Mouse (Mus musculus): ENCODE results near the gene Polh. TPM values are rescaled to one million over a fixed set of nuclear protein-coding genes. Genes with fewer than 3 reads are reported as not detected.
A peak's percentile ranks its signal among the peaks of the same experiment; 100 is the strongest.

Polh gene
- polyA plus RNA-seq, 1 experiment, result 4.2 TPM

DNA sequence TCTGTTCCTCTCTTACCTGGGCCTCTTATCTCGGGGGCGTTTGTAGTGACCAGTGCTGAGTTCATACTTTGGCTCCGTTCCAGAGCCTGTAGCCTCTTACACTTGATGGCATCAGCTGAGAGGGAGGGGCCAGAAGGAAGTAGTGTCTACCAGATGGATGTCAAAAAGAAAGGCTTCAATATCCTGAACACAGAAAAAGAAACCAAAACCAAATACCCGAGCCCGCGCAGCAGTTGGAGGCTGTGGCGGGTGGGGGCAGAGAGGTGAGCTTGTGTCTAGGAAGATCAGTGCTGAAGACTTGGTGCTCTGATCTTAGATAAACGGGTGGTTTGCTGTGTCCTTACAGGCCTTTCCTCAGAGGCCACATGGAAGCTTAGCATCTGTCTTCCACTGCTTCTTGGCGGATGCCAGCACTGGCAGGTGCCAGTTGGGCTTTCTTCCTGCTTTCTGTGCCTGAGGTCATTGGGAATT is 39.5 kb downstream of the Polh start:
- TF ChIP-seq POLR2A (IDR thresholded peaks at IDR 0.05; ENCODE audit: extremely low read depth, insufficient read depth, low read length), result no peak
- no peak overlapping the region for H3K27ac ChIP-seq (ENCODE audit: insufficient read depth, low read length)
- H3K4me1 ChIP-seq (ENCODE audit: control insufficient read depth, insufficient read depth, low read length), result peaks cover 2% of the 10 kb centered on the region; the same call in 1 of the 2 replicates
- no peak overlapping the region for H3K4me3 ChIP-seq (ENCODE audit: insufficient read depth, low read length)

DNA sequence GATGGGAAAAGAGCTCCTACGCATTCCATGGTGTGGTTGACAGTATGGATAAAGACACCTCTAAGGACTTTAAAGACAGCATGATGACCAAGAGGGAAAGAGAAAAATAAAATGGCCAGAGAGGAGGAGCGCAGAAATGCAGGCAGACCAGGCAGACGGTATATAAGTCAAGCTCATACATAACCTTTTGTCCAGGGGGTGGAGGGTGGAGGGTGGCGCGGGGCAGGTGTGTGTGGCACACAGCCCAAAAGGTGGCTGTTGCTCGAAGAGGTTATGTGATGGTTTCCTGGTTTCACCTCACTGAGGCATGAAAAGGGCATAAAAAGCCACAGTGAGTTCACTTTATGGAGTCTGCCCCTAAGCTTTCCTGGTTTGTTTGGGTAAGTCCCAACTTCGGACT is 39.9 kb downstream of the Polh start:
- TF ChIP-seq POLR2A (IDR thresholded peaks at IDR 0.05; ENCODE audit: extremely low read depth, insufficient read depth, low read length) (no peak), CTCF (IDR thresholded peaks at IDR 0.05; ENCODE audit: extremely low read depth, insufficient read depth, low read length) (no peak)
- Histone ChIP-seq H3K4me3 (ENCODE audit: insufficient read depth, low read length) (no peak overlapping the region), H3K4me1 (ENCODE audit: control insufficient read depth, insufficient read depth, low read length) (peaks cover 2% of the 10 kb centered on the region; the same call in 1 of the 2 replicates), H3K27ac (ENCODE audit: insufficient read depth, low read length) (no peak overlapping the region)

DNA sequence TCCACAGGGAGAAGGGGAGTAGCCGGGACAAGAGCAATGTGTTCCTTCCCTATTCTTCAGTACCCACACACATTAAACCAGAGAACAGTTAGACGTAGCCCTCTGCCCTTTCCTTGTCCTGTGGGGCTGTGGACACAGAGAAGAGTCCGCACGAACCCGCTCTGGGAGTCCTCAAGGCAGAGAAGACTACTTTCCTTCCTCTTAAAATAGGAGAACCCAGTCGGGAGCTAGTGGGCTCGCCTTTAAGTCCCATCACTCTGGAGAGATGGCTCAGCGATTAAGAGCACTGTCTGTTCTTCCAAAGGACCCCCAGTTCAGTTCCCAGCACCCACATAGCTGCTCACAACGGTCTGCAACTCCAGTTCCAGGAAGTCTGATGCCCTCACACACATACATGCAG is 40.7 kb downstream of the Polh start:
- TF ChIP-seq POLR2A (IDR thresholded peaks at IDR 0.05; ENCODE audit: extremely low read depth, insufficient read depth, low read length), result no peak
- TF ChIP-seq CTCF (IDR thresholded peaks at IDR 0.05; ENCODE audit: extremely low read depth, insufficient read depth, low read length), result no peak

DNA sequence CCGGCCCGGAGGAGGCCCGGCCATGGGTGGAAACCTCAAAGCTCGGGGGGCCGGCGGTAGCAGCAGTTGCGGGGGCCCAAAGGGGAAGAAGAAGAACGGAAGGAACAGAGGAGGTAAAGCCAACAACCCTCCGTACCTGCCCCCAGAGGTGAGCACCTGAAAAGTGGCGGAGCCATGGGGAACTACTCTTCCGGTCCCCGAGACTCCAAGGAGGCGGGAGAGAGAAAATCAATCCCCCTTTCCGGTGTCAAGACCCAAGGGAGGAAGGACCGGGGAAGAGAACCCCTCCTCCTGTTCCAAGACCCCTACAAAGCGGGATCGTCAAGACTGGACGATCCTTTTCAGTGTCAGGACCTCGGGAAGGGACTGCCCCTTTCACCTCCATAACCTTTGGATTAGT is 41.3 kb downstream of the Polh start:
- Histone ChIP-seq H3K4me3 (ENCODE audit: insufficient read depth, low read length) (peak overlapping the region; percentile 46), H3K27ac (ENCODE audit: insufficient read depth, low read length) (no peak overlapping the region)
- TF ChIP-seq POLR2A (IDR thresholded peaks at IDR 0.05; ENCODE audit: extremely low read depth, insufficient read depth, low read length) (no peak), CTCF (IDR thresholded peaks at IDR 0.05; ENCODE audit: extremely low read depth, insufficient read depth, low read length) (no peak)

More for the DNA sequence above, 40.7 kb downstream of the Polh start:
- H3K4me1 ChIP-seq (ENCODE audit: control insufficient read depth, insufficient read depth, low read length), result peaks cover 2% of the 10 kb centered on the region; the same call in 1 of the 2 replicates
- peak overlapping the region; percentile 46 for H3K4me3 ChIP-seq (ENCODE audit: insufficient read depth, low read length)
- no peak overlapping the region for H3K27ac ChIP-seq (ENCODE audit: insufficient read depth, low read length)

DNA sequence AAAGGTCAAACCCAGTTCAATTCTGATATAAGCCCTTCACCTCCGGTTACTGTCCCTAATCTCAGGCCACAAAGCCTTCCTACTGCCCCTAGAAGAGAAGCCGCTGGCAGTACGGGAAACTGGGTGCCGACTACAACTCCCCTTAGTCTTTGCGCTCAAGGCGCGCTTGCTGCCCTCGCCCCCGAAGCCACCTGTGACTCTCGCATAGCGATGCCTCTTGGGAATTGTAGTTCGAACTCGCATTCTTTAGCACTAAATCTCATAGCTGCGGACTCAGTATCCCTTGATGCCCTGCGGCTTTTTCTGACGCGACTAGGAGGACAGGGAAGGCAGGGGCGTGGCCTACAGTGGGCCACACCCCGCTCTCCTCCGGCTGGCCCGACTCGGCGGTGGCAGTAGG is 41.8 kb downstream of the Polh start, which contains the start of gene Gtpbp2:
TSS of gene Gtpbp2 (plus strand) at position 347 of the 400 bp plus-strand sequence.
- Histone ChIP-seq H3K4me1 (ENCODE audit: control insufficient read depth, insufficient read depth, low read length) (peaks cover 2% of the 10 kb centered on the region; the same call in 1 of the 2 replicates), H3K27ac (ENCODE audit: insufficient read depth, low read length) (peak within 1 kb of the TSS; percentile 79), H3K4me3 (ENCODE audit: insufficient read depth, low read length) (peak within 1 kb of the TSS; percentile 46)
- TF ChIP-seq POLR2A (IDR thresholded peaks at IDR 0.05; ENCODE audit: extremely low read depth, insufficient read depth, low read length) (peak; percentile 95), CTCF (IDR thresholded peaks at IDR 0.05; ENCODE audit: extremely low read depth, insufficient read depth, low read length) (no peak)

More for the DNA sequence above, 41.3 kb downstream of the Polh start:
- H3K4me1 ChIP-seq (ENCODE audit: control insufficient read depth, insufficient read depth, low read length), result peaks cover 2% of the 10 kb centered on the region; the same call in 1 of the 2 replicates

DNA sequence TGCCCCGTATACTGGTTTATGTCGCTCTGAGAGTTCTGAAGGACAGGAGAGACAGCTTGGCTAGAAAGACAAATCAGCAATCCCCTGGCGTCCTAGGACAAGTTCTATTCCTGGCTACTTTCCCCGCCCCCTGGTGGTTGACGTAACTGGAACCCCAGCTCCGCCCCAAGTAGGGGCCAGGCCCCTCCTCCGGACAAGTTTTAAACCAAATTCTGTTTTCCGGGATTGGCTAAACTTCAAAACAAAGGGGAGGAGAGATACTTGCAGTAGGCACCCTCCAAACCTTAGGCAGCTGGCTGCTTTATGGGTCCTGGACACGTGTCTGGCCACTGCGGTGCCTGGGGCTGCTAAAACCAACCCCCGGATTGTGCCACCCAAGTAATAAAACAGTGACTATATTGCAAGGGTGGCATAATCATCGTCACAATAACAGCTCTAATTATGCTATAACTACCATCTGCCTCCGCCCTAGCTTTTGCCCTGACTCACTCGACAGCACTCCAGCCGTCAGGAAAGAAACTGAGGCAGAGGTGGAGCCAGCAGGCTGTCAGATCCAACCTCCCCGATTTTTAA is 42.3 kb downstream of the Polh start:
- peak overlapping the region; percentile 79 for H3K27ac ChIP-seq (ENCODE audit: insufficient read depth, low read length)
- H3K4me1 ChIP-seq (ENCODE audit: control insufficient read depth, insufficient read depth, low read length), result peaks cover 2% of the 10 kb centered on the region; the same call in 1 of the 2 replicates
- TF ChIP-seq CTCF (IDR thresholded peaks at IDR 0.05; ENCODE audit: extremely low read depth, insufficient read depth, low read length) (no peak), POLR2A (IDR thresholded peaks at IDR 0.05; ENCODE audit: extremely low read depth, insufficient read depth, low read length) (peak; percentile 58; the same call in 1 of the 2 replicates)
- peak overlapping the region; percentile 46 for H3K4me3 ChIP-seq (ENCODE audit: insufficient read depth, low read length)

DNA sequence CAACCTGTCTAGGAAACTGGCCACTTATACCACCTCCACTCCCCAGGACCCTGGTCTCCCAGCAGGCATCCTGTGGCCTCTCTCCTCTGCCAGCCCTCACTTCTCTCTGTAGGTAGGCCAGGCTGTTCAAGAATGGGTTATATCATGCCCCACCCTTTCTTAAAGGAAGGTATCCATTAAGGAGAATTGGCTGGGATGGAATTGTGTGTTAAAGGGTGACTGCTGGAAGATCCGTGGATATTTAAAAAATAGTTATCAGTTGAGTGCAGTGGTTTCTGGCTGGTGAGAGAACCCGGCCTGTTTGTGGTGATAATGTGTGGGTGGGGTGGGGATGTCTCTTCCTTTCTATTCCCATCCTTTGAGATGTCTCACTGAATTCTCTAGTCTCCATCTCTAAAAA is 43.2 kb downstream of the Polh start:
- H3K4me1 ChIP-seq (ENCODE audit: control insufficient read depth, insufficient read depth, low read length), result peaks cover 2% of the 10 kb centered on the region; the same call in 1 of the 2 replicates
- no peak for TF ChIP-seq CTCF (IDR thresholded peaks at IDR 0.05; ENCODE audit: extremely low read depth, insufficient read depth, low read length)
- no peak for TF ChIP-seq POLR2A (IDR thresholded peaks at IDR 0.05; ENCODE audit: extremely low read depth, insufficient read depth, low read length)
- no peak overlapping the region for H3K4me3 ChIP-seq (ENCODE audit: insufficient read depth, low read length)
- no peak overlapping the region for H3K27ac ChIP-seq (ENCODE audit: insufficient read depth, low read length)

DNA sequence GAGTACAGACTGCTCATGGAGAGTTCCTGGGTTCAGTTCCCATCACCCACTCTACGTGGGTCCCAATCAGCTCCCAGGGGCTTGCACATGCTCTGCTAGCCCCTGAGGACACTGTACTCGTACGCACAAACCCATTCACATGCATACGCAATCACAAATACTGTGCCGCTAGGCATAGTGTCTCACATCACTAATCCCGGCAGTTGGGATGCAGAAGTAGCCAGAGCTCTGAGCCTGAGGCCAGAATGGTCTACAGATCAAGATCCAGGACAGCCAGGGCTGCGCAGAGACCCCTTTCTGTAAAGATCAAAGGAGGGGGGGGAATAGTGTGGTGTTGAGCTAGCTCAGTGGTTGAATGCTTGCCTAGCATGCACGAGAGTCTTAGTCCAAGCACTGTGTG is 45.3 kb downstream of the Polh start:
- no peak overlapping the region for H3K27ac ChIP-seq (ENCODE audit: insufficient read depth, low read length)
- H3K4me3 ChIP-seq (ENCODE audit: insufficient read depth, low read length), result no peak overlapping the region
- peaks cover 2% of the 10 kb centered on the region; the same call in 1 of the 2 replicates for H3K4me1 ChIP-seq (ENCODE audit: control insufficient read depth, insufficient read depth, low read length)
- no peak for TF ChIP-seq CTCF (IDR thresholded peaks at IDR 0.05; ENCODE audit: extremely low read depth, insufficient read depth, low read length)
- no peak for TF ChIP-seq POLR2A (IDR thresholded peaks at IDR 0.05; ENCODE audit: extremely low read depth, insufficient read depth, low read length)

DNA sequence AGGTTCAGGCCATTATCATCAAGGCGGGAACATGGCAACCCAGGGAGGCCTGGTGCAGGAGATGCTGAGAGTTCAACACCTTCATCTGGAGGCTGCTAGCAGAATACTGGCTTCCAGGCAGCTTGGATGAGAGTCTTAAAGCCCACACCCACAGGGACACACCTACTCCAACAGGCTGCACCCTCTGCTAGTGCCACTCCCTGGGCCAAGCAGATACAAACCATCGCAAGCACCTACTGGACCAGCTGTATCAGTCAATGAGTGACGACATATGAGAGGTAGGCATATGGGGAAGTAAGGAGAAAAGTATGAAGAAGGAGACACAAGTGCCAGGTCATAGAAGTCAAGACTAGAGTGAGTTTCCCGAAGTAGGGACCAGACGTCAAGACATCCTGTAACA is 45.8 kb downstream of the Polh start:
- no peak overlapping the region for H3K4me3 ChIP-seq (ENCODE audit: insufficient read depth, low read length)
- H3K27ac ChIP-seq (ENCODE audit: insufficient read depth, low read length), result no peak overlapping the region
- TF ChIP-seq CTCF (IDR thresholded peaks at IDR 0.05; ENCODE audit: extremely low read depth, insufficient read depth, low read length), result no peak
- TF ChIP-seq POLR2A (IDR thresholded peaks at IDR 0.05; ENCODE audit: extremely low read depth, insufficient read depth, low read length), result no peak
- H3K4me1 ChIP-seq (ENCODE audit: control insufficient read depth, insufficient read depth, low read length), result peaks cover 2% of the 10 kb centered on the region; the same call in 1 of the 2 replicates

DNA sequence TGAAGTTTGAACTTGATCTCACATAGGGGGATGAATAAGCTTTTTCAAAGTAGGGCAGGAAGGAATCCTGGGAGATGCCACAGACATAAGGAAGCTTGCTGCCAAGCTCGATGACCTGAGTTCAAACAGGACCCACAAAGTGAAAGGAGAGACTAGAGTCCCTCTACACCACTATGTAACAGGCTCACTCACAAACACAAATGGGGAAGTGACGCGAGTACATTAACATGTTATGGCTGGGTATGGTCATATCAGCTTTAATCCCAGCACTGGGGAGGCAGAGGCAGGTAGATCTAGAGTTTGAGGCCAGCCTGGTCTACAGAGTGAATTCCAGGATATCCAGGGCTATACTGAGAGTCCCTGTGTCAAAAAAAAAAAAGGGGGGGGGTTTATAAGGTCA is 48.1 kb downstream of the Polh start:
- TF ChIP-seq POLR2A (IDR thresholded peaks at IDR 0.05; ENCODE audit: extremely low read depth, insufficient read depth, low read length) (no peak), CTCF (IDR thresholded peaks at IDR 0.05; ENCODE audit: extremely low read depth, insufficient read depth, low read length) (no peak)
- no peak overlapping the region for H3K27ac ChIP-seq (ENCODE audit: insufficient read depth, low read length)
- H3K4me1 ChIP-seq (ENCODE audit: control insufficient read depth, insufficient read depth, low read length), result no peaks in the 10 kb centered on the region; the same call in 1 of the 2 replicates
- no peak overlapping the region for H3K4me3 ChIP-seq (ENCODE audit: insufficient read depth, low read length)

Measured in cortical plate, adult 2 months (tissue).